Mouse (Mus musculus): ENCODE data around the gene Cngb1. TPM values are rescaled to one million over a fixed set of nuclear protein-coding genes. Genes with fewer than 3 reads are reported as not detected.

Cngb1 gene
- polyA plus RNA-seq, 1 experiment from 2014 or later, result 0.36 TPM

DNA sequence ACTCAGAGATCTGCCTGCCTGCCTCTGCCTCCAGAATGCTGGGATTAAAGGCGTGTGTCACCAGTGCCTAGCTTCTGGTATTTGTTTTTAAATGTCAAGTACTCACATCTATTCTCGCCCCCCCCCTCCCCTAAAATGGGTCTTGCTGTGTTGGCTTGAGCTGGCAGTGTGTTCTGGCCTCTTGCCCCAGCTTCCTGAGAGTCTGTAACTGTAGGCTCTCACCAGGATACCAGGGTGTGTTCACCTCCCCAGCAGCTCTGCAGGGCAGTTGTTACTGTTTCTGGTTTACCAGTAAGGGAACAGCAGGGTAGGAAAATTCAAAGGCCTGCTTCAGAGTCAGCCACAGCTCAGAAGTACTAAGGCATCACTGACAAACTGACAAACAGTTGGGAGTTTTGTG is 33.5 kb downstream of the Cngb1 start:
- H3K36me3 ChIP-seq (ENCODE audit: control insufficient read depth, insufficient read depth, low read length), result no peaks in the 10 kb centered on the region
- H3K4me2 ChIP-seq, result no peak overlapping the region
- H3K27ac ChIP-seq (ENCODE audit: low read depth, low read length), result no peak overlapping the region
- no peak for DNase-seq (ENCODE audit: low spot score)
- no peaks in the 10 kb centered on the region for H3K27me3 ChIP-seq (replicated peaks; ENCODE audit: control insufficient read depth, insufficient read depth, low read length)
- no peaks in the 10 kb centered on the region for H3K4me1 ChIP-seq (replicated peaks; ENCODE audit: control insufficient read depth, insufficient read depth, low read length)
- H3K9ac ChIP-seq (ENCODE audit: low read depth, low read length), result no peak overlapping the region
- H3K9me3 ChIP-seq (ENCODE audit: control insufficient read depth, low read length), result no peaks in the 10 kb centered on the region; the same call in 1 of the 2 replicates
- no peak for ATAC-seq (replicated peaks; ENCODE audit: low FRiP score)
- 53% methylated on average over 2 of the region's 2 CpGs for WGBS
- H3K4me3 ChIP-seq (ENCODE audit: low read depth, low read length), result no peak overlapping the region

DNA sequence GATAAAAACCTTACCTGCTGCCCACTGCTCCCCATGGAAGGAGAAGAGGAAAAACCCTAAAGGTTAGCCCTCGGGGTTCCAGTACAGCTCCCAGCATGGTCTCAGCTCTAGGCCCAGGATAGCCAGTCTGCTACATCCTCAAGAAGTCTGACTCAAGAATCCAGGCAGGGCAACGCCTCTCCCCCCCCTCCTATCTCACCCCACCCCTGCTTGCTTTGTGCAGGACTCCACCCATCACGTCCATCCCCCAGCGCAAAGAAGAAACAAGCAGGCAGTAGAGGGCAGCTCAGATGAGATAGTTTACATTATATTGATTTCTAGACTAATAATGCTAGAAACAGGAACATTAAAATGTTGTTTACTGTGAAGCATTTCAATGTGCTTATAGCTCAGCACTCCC is 34.5 kb downstream of the Cngb1 start:
- no peaks in the 10 kb centered on the region for H3K4me1 ChIP-seq (replicated peaks; ENCODE audit: control insufficient read depth, insufficient read depth, low read length)
- no peaks in the 10 kb centered on the region for H3K27me3 ChIP-seq (replicated peaks; ENCODE audit: control insufficient read depth, insufficient read depth, low read length)
- ATAC-seq (replicated peaks; ENCODE audit: low FRiP score) (no peak), DNase-seq (ENCODE audit: low spot score) (no peak)
- H3K4me3 ChIP-seq (ENCODE audit: low read depth, low read length), result no peak overlapping the region
- WGBS, result 29% methylated on average over 4 of the region's 4 CpGs
- no peak overlapping the region for H3K4me2 ChIP-seq
- H3K27ac ChIP-seq (ENCODE audit: low read depth, low read length), result no peak overlapping the region
- no peaks in the 10 kb centered on the region for H3K36me3 ChIP-seq (ENCODE audit: control insufficient read depth, insufficient read depth, low read length)
- no peak overlapping the region for H3K9ac ChIP-seq (ENCODE audit: low read depth, low read length)
- H3K9me3 ChIP-seq (ENCODE audit: control insufficient read depth, low read length), result no peaks in the 10 kb centered on the region; the same call in 1 of the 2 replicates

DNA sequence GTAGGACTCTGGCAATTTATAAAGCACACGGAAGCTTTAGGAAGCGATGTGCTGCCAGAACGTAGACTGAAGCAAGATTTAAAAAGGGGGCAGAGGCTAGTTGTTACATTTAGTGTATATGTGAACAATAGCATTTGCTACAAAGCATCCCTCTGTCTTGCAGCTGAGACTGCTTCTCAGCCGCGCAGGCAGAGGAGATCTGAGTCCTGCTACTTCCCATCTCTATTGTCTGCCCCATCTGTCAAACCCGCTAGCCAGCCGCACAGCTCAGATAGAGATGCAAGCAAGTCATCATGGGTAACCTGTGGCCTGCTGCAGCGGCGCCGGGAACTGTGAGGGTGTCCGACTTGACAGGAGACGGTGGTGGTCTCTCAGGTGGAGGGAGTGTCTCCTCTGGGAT is 35.9 kb downstream of the Cngb1 start:
- H3K4me3 ChIP-seq (ENCODE audit: low read depth, low read length), result no peak overlapping the region
- H3K9me3 ChIP-seq (ENCODE audit: control insufficient read depth, low read length), result no peaks in the 10 kb centered on the region; the same call in 1 of the 2 replicates
- H3K27ac ChIP-seq (ENCODE audit: low read depth, low read length), result no peak overlapping the region
- ATAC-seq (replicated peaks; ENCODE audit: low FRiP score) (no peak), DNase-seq (ENCODE audit: low spot score) (no peak)
- H3K4me2 ChIP-seq, result no peak overlapping the region
- no peaks in the 10 kb centered on the region for H3K36me3 ChIP-seq (ENCODE audit: control insufficient read depth, insufficient read depth, low read length)
- WGBS, result 71% methylated on average over 12 of the region's 12 CpGs
- no peak overlapping the region for H3K9ac ChIP-seq (ENCODE audit: low read depth, low read length)
- no peaks in the 10 kb centered on the region for H3K27me3 ChIP-seq (replicated peaks; ENCODE audit: control insufficient read depth, insufficient read depth, low read length)
- H3K4me1 ChIP-seq (replicated peaks; ENCODE audit: control insufficient read depth, insufficient read depth, low read length), result no peaks in the 10 kb centered on the region

DNA sequence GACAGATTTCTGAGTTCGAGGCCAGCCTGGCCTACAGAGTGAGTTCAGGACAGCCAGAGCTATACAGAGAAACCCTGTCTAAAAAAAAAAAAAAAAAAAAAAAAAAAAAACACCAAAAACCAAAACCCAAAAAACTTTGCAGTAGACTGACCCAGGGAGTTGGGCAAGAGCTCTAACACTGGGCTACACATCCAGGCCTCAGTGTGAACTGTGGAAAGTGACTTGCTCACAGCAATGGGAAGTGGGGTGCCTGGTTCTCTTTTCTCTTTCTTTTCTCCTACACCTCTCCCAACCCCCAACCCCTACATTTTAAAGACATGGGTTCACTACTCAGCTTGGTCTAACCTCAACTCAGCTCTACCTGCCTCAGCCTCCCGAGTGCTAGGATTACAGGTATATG is 44.2 kb downstream of the Cngb1 start:
- no peak for DNase-seq (ENCODE audit: low spot score)
- Histone ChIP-seq H3K27ac (ENCODE audit: low read depth, low read length) (no peak overlapping the region), H3K9ac (ENCODE audit: low read depth, low read length) (no peak overlapping the region), H3K36me3 (ENCODE audit: control insufficient read depth, insufficient read depth, low read length) (no peaks in the 10 kb centered on the region), H3K4me1 (replicated peaks; ENCODE audit: control insufficient read depth, insufficient read depth, low read length) (no peaks in the 10 kb centered on the region), H3K4me2 (no peak overlapping the region), H3K27me3 (replicated peaks; ENCODE audit: control insufficient read depth, insufficient read depth, low read length) (no peaks in the 10 kb centered on the region), H3K4me3 (ENCODE audit: low read depth, low read length) (no peak overlapping the region), H3K9me3 (ENCODE audit: control insufficient read depth, low read length) (no peaks in the 10 kb centered on the region)
- ATAC-seq (replicated peaks; ENCODE audit: low FRiP score), result no peak
- WGBS, result 64% methylated on average over 2 of the region's 2 CpGs

DNA sequence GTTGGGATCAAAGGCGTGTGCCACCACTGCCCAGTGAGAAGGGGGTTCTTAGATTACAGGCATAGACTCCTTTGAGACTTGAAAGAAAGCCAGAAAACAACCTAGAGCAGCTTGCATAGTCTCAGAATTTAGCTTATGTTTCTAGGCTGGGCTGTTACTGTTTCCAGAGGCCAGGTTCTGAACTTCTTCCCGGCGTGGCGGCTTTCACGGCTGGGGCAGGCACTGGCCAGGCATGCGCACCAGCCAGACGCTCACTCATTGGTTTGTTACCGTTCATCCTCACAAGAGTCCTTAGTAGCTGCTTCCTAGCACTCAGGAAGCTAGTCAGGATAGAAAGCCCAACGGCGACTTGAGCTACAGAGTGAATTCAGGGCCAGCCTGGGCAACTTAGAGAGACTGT is 50.8 kb downstream of the Cngb1 start:
- DNase-seq (ENCODE audit: low spot score) (no peak), ATAC-seq (replicated peaks; ENCODE audit: low FRiP score) (no peak)
- Histone ChIP-seq H3K9me3 (ENCODE audit: control insufficient read depth, low read length) (no peaks in the 10 kb centered on the region), H3K4me2 (no peak overlapping the region), H3K9ac (ENCODE audit: low read depth, low read length) (no peak overlapping the region), H3K4me3 (ENCODE audit: low read depth, low read length) (no peak overlapping the region), H3K36me3 (ENCODE audit: control insufficient read depth, insufficient read depth, low read length) (no peaks in the 10 kb centered on the region), H3K4me1 (replicated peaks; ENCODE audit: control insufficient read depth, insufficient read depth, low read length) (no peaks in the 10 kb centered on the region), H3K27ac (ENCODE audit: low read depth, low read length) (no peak overlapping the region), H3K27me3 (replicated peaks; ENCODE audit: control insufficient read depth, insufficient read depth, low read length) (no peaks in the 10 kb centered on the region)
- WGBS, result 81% methylated on average over 10 of the region's 10 CpGs

DNA sequence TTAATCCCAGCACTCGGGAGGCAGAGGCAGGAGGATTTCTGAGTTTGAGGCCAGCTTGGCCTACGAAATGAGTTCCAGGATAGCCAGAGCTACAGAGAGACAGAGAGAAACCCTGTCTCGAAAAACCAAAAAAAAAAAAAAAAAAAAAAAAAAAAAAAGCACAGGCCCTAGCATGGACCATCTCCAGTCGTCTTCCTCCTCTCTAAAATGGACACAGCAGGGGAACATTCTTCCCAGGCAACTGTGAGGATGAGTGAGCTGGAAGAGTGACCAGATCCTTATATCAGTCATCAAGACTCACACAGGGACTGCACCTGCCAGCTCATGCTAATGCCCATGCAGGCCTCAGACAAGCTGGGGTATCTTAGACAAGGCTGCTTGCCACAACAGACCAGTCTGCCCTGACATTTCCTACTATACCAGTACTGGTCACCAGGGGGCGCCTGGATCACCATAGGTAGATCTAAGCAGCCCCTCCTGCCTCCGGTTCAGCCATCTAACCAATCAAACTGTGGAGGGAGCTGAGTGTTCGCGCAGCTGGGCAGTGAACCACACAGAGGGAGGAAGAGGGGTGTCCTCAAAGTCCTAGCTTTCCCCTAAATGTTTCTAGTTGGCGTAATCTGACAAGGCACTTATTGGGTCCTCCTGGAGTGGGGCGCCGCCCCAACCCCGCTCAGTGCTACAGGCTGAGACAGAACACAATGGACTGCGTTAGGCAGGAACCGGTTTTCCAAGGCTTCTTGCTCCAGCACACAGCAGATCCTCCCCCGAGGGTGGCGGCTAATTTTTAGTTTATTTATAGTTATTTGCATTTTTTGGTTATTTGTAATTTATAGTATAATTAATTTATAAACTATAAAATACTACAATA is 51.6 kb downstream of the Cngb1 start:
- ATAC-seq (replicated peaks; ENCODE audit: low FRiP score), result peak; percentile 86
- DNase-seq (ENCODE audit: low spot score), result peak; percentile 93
- peak overlapping the region; percentile 31; the same call in 1 of the 2 replicates for H3K4me3 ChIP-seq (ENCODE audit: low read depth, low read length)
- no peaks in the 10 kb centered on the region for H3K4me1 ChIP-seq (replicated peaks; ENCODE audit: control insufficient read depth, insufficient read depth, low read length)
- no peak overlapping the region for H3K27ac ChIP-seq (ENCODE audit: low read depth, low read length)
- no peaks in the 10 kb centered on the region for H3K9me3 ChIP-seq (ENCODE audit: control insufficient read depth, low read length)
- H3K36me3 ChIP-seq (ENCODE audit: control insufficient read depth, insufficient read depth, low read length), result no peaks in the 10 kb centered on the region
- H3K27me3 ChIP-seq (replicated peaks; ENCODE audit: control insufficient read depth, insufficient read depth, low read length), result no peaks in the 10 kb centered on the region
- H3K9ac ChIP-seq (ENCODE audit: low read depth, low read length), result no peak overlapping the region
- WGBS, result 22% methylated on average over 16 of the region's 16 CpGs
- peak overlapping the region; percentile 66 for H3K4me2 ChIP-seq

DNA sequence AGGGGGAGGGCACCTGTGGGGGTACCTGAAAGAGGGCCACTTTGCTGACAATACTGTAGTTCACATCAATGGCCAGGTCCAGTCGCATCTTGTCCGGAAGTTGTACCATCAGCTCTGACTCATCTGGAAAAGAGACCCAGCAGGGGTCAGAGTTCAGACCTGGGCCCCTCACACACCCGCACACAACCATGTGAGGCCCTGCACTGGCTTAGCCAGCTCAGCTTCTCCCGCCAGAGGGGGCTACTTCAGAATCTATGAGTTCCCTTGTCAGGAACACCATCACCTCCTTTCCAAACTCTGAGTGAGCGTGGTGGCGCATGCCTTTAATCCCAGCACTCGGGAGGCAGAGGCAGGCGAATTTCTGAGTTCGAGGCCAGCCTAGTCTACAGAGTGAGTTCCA is 54.3 kb downstream of the Cngb1 start:
- H3K9ac ChIP-seq (ENCODE audit: low read depth, low read length), result no peak overlapping the region
- H3K27me3 ChIP-seq (replicated peaks; ENCODE audit: control insufficient read depth, insufficient read depth, low read length), result no peaks in the 10 kb centered on the region
- no peaks in the 10 kb centered on the region for H3K9me3 ChIP-seq (ENCODE audit: control insufficient read depth, low read length)
- H3K4me3 ChIP-seq (ENCODE audit: low read depth, low read length), result no peak overlapping the region
- no peaks in the 10 kb centered on the region for H3K36me3 ChIP-seq (ENCODE audit: control insufficient read depth, insufficient read depth, low read length)
- DNase-seq (ENCODE audit: low spot score) (no peak), ATAC-seq (replicated peaks; ENCODE audit: low FRiP score) (no peak)
- no peaks in the 10 kb centered on the region for H3K4me1 ChIP-seq (replicated peaks; ENCODE audit: control insufficient read depth, insufficient read depth, low read length)
- H3K4me2 ChIP-seq, result no peak overlapping the region
- no peak overlapping the region for H3K27ac ChIP-seq (ENCODE audit: low read depth, low read length)
- WGBS, result 57% methylated on average over 9 of the region's 9 CpGs

DNA sequence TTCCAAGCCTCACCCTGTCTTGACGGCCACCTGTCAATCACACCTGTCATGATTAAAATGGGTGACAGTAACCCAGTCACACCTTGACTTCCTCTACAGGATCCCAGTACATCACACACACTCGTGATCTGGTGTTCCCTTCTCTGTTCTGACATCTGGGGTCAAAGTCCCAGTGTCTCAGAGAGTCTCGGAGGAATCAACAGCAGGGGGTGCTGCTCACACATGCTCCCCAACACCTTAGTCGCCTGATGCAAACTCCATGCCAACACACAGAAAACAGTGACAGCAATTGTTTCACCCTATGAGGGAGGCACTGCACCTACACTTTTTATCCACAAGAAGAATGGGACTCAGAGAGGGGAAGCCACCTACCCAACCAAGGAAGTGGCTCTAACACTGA is 56.5 kb downstream of the Cngb1 start:
- H3K27me3 ChIP-seq (replicated peaks; ENCODE audit: control insufficient read depth, insufficient read depth, low read length), result no peaks in the 10 kb centered on the region
- whole genome bisulfite sequencing, result 42% methylated on average over 4 of the region's 4 CpGs
- ATAC-seq (replicated peaks; ENCODE audit: low FRiP score), result no peak
- no peak overlapping the region for H3K27ac ChIP-seq (ENCODE audit: low read depth, low read length)
- no peaks in the 10 kb centered on the region for H3K4me1 ChIP-seq (replicated peaks; ENCODE audit: control insufficient read depth, insufficient read depth, low read length)
- no peak overlapping the region for H3K9ac ChIP-seq (ENCODE audit: low read depth, low read length)
- H3K4me2 ChIP-seq, result no peak overlapping the region
- no peak overlapping the region for H3K4me3 ChIP-seq (ENCODE audit: low read depth, low read length)
- DNase-seq (ENCODE audit: low spot score), result no peak
- no peaks in the 10 kb centered on the region for H3K36me3 ChIP-seq (ENCODE audit: control insufficient read depth, insufficient read depth, low read length)
- no peaks in the 10 kb centered on the region for H3K9me3 ChIP-seq (ENCODE audit: control insufficient read depth, low read length)

DNA sequence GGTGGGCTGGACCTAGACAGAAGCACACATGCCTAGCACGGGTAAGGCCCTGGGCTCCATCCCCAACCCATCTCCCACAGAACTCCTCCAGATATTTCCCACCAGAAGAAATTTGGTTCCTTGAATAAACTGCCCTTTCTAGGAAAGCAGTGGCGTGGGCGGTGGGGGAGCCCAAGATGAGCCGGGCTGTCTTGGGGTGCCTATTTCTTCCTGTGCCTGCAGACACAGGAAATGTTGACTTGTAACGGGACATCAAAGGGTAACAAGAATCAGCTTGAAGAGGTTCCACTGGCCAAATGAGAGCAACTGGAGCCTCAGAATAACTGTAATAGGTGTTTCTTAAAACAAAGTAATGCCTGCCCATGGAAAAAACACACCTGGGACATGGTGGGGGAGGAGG is 59.1 kb downstream of the Cngb1 start:
- no peaks in the 10 kb centered on the region for H3K27me3 ChIP-seq (replicated peaks; ENCODE audit: control insufficient read depth, insufficient read depth, low read length)
- H3K36me3 ChIP-seq (ENCODE audit: control insufficient read depth, insufficient read depth, low read length), result no peaks in the 10 kb centered on the region
- no peak overlapping the region for H3K9ac ChIP-seq (ENCODE audit: low read depth, low read length)
- no peaks in the 10 kb centered on the region; the same call in 1 of the 2 replicates for H3K4me1 ChIP-seq (replicated peaks; ENCODE audit: control insufficient read depth, insufficient read depth, low read length)
- 68% methylated on average over 5 of the region's 5 CpGs for WGBS
- ATAC-seq (replicated peaks; ENCODE audit: low FRiP score), result no peak
- no peaks in the 10 kb centered on the region for H3K9me3 ChIP-seq (ENCODE audit: control insufficient read depth, low read length)
- H3K4me3 ChIP-seq (ENCODE audit: low read depth, low read length), result no peak overlapping the region
- H3K4me2 ChIP-seq, result no peak overlapping the region
- no peak overlapping the region for H3K27ac ChIP-seq (ENCODE audit: low read depth, low read length)
- no peak for DNase-seq (ENCODE audit: low spot score)

Data from liver, embryonic 11.5 days (tissue).